Comparison of ENCODE assay signal across 24 mouse cellular contexts in genomic region chr16:63528821-63529220, GRCm38 (mm10).
"Had no signal": no experiment of that assay in that cellular context is flagged by ENCODE, and none has a peak within 500 bp of the region (broad histone marks: within the 10 kb centered on the region; RNA-seq: fewer than 3 reads in every experiment).

No protein-coding gene starts in this region.

- H3K4me3 ChIP-seq: limb, embryonic 10.5 days; limb, embryonic 13.5 days; liver, embryonic 12.5 days; liver, embryonic 15.5 days; lung, embryonic 15.5 days; megakaryocyte, embryonic 14.5 days; midbrain, embryonic 10.5 days; midbrain, embryonic 13.5 days; myocyte; neural tube, embryonic 13.5 days had no signal

- DNase-seq: kidney, adult 2 months; kidney, postnatal 10 days; kidney, postnatal 4 days; layer of hippocampus, adult 9-11 months; liver; lung, adult 18-20 months; lung, postnatal 10 days; lung, postnatal 36 days; right cerebral cortex, adult 18-20 months; right cerebral cortex, postnatal 14 days; right cerebral cortex, postnatal 4 days; thymus, postnatal 36 days had no signal

- ATAC-seq: intestine, embryonic 16.5 days; liver, embryonic 12.5 days; midbrain, embryonic 13.5 days; midbrain, embryonic 16.5 days had no signal

- H3K27ac ChIP-seq: limb, embryonic 10.5 days; limb, embryonic 13.5 days; liver, embryonic 12.5 days; liver, embryonic 15.5 days; lung, embryonic 15.5 days; midbrain, embryonic 10.5 days; midbrain, embryonic 13.5 days; neural tube, embryonic 13.5 days had no signal

- H3K4me1 ChIP-seq: limb, embryonic 10.5 days; limb, embryonic 13.5 days; liver, embryonic 12.5 days; liver, embryonic 15.5 days; lung, embryonic 15.5 days; megakaryocyte, embryonic 14.5 days; midbrain, embryonic 10.5 days; midbrain, embryonic 13.5 days; neural tube, embryonic 13.5 days had no signal

- H3K9me3 ChIP-seq: limb, embryonic 10.5 days; limb, embryonic 13.5 days; liver, embryonic 12.5 days; liver, embryonic 15.5 days; lung, embryonic 15.5 days; midbrain, embryonic 10.5 days; midbrain, embryonic 13.5 days; neural tube, embryonic 13.5 days had no signal

- H3K4me2 ChIP-seq: limb, embryonic 13.5 days; liver, embryonic 12.5 days; liver, embryonic 15.5 days; lung, embryonic 15.5 days; midbrain, embryonic 13.5 days; neural tube, embryonic 13.5 days had no signal

- H3K27me3 ChIP-seq: liver, embryonic 12.5 days; liver, embryonic 15.5 days; lung, embryonic 15.5 days; megakaryocyte, embryonic 14.5 days; midbrain, embryonic 13.5 days; neural tube, embryonic 13.5 days had no signal

- H3K36me3 ChIP-seq: limb, embryonic 10.5 days; limb, embryonic 13.5 days; liver, embryonic 12.5 days; liver, embryonic 15.5 days; lung, embryonic 15.5 days; midbrain, embryonic 10.5 days; midbrain, embryonic 13.5 days; neural tube, embryonic 13.5 days had no signal

- H3K9ac ChIP-seq: limb, embryonic 13.5 days; liver, embryonic 12.5 days; liver, embryonic 15.5 days; lung, embryonic 15.5 days; midbrain, embryonic 13.5 days; neural tube, embryonic 13.5 days had no signal
